Mouse (Mus musculus) granulocyte monocyte progenitor cell, adult 5-6 weeks (primary cell): ENCODE data around the gene Slc22a4. TPM values are rescaled to one million over a fixed set of nuclear protein-coding genes. Genes with fewer than 3 reads are reported as not detected.
A peak's percentile ranks its signal among the peaks of the same experiment; 100 is the strongest.
"Not testable (repeated sequence)": the region's sequence is repeated elsewhere in the genome, so short reads cannot be mapped to it uniquely, and the experiment has no call there.

ENCODE experiments used
- ATAC-seq: replicated peaks from 2 replicates; pipeline ENCODE4 v1.8.0; 2016; ENCODE audit warnings: mild to moderate bottlenecking, moderate TSS enrichment, inconsistent platforms; ENCODE audit not compliant: poor library complexity, severe bottlenecking
- total RNA-seq, 2 experiments: library from RNA; stranded (forward) in 1 of 2; stranded (reverse) in 1 of 2; fragments of 200-712, 200-1000 nt in 1 of 2; fragments of >200 nt in 1 of 2; fragmentation: Nextera tagmentation in 1 of 2; gene quantifications; 2 replicates each; pipeline ENCODE4 v1.2.3; 2014 to 2017

The Slc22a4 gene
- total RNA-seq, 2 experiments from 2014 or later, result 19.6 to 20.0 TPM

GRCm38 (mm10) chr11:54007717-54008116 lies 20.2 kb downstream of the Slc22a4 start:
- no peak for ATAC-seq

DNA sequence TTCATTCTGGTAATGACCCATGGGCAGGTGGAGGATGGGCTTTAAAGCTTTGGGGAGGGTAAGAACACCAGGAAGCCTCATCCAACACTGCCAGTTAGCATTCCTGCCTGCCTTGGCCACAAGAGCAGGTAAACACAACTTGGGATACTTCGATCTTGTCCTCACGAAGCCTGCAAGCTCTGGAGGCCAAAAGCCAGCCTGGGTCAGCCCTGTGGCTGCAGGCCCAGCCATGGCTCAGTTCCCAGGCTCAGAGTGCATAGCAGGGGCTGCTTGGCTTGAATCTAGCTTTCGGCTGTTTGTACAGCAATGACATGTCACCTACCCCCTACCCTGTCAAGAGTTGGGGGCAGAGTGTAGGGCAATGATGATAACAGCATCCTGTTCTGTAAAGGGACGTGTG lies 21.0 kb downstream of the Slc22a4 start:
- ATAC-seq, result no peak

DNA sequence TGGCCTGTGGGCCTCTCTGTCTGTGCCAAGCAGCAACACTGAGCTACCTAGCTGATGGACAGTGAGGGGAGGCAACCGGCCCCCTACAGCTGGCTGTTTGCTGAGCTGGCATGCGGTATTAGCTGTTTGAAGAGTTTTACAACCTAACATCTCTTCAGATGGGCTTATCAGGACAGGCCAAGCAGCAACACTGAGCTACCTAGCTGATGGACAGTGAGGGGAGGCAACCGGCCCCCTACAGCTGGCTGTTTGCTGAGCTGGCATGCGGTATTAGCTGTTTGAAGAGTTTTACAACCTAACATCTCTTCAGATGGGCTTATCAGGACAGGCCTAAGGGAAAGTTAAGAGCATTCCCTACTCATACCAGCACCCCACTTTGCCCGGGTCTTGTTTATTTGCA lies 21.5 kb downstream of the Slc22a4 start:
- ATAC-seq, result not testable (repeated sequence)

GRCm38 (mm10) chr11:54004734-54005133 lies 23.2 kb downstream of the Slc22a4 start:
- ATAC-seq, result no peak

GRCm38 (mm10) chr11:54004221-54004620 lies 23.7 kb downstream of the Slc22a4 start:
- no peak for ATAC-seq

DNA sequence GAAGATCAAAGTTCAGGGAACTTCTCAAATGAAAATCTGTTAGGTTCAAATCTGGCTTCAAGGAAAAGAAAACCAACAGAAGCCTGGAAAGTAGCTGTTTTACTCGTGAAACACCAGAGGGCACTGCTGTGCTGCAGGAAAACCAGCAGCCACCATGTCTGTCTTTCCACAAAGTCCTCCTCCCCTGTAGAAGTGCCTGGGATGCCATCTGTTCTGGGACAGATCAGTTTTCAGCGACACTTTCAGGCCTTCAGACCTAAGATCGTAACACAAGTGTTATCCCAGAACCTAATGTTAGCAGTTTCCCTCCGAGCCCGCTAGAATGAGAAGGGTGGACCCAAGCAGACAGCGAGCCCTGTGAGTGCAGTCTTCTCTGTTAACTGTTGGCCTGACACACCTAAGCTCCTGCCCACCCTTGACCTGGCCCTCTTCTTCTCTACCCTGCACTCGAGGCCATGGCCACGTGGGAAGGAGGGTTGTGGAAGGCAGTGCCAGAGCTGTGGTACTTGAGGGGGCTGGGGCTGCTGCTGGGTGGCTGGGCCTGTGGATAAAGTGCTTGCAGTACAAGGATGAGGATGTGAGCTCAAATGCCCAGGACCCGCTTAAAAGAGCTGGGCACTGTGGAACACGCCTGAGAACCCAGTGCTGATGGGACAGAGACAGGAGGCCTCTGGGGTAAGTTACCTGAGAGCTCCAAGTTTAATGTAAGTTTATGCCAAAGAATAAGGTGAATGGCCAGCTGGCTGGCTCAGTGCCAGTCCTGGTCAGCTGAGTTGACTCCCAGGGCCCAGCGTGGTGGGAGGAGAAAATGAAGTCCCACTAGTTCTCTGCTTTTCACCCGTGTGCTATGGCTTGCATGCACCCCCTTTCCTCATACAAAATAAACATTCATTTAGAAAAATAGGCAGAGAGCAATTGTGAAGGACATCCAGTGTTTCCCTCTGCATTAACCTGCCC lies 24.9 kb downstream of the Slc22a4 start:
- peak; percentile 68 for ATAC-seq

- ATAC-seq, result peak; percentile 45; the same call in 1 of the 2 replicates
Observed at GRCm38 (mm10) chr11:54002147-54002760, 25.6 kb downstream of the Slc22a4 start.

- ATAC-seq, result no peak
Observed at GRCm38 (mm10) chr11:53997661-53998060, 30.2 kb downstream of the Slc22a4 start.

DNA sequence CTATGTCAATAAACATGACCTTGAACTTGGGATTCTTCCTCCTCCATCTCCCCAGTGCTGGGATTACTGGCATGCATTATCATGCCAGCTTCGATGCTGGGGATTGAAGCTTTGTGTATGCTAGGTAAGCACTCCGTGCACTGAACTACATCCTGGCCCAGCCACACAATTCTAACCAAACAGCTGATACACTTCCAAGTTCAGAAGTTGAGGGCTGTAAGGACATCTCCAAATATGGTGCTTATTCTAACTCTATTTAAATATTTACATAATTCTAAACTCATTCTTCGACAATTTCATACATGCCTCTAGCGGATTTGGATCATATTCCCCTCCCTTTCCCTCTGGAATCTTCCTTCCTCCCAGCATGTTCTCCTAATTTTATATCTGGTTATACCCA lies 35.6 kb downstream of the Slc22a4 start:
- ATAC-seq, result no peak

DNA sequence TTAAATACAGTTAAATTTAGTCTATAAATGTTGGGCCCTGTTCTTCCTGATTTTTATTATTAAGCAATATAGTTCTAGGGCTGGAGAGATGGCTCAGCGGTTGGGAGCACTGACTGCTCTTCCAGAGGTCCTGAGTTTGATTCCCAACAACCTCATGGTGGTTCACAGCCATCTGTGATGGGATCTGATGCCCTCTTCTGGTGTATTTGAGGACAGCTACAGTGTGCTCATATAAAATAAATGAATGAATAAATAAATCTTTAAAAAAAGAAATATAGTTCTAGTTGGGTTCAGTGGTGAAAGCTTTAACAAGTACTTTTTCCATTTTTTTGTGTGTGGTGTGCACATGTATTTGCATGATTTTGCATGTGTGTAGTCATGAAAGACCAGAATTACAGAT lies 38.7 kb downstream of the Slc22a4 start:
- ATAC-seq, result no peak

DNA sequence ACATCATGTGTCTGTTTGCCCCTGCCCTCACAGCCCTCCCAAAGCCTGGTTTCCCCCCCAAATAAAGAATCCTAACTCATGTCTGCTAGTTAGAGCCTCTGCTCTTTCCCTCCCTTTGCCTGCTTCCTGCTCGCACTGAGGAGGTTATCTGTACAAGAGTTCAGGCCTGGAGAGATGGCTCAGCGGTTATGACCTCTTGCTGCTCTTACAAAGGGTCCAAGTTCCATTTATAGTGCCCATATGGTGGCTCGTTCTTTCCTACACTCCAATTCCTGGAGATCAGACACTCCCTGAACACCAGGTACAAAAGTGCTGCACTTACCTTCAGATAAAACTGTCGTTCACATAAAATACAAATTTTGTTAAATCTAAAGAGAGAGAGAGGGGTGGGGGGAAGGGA lies 39.8 kb downstream of the Slc22a4 start:
- ATAC-seq, result no peak

DNA sequence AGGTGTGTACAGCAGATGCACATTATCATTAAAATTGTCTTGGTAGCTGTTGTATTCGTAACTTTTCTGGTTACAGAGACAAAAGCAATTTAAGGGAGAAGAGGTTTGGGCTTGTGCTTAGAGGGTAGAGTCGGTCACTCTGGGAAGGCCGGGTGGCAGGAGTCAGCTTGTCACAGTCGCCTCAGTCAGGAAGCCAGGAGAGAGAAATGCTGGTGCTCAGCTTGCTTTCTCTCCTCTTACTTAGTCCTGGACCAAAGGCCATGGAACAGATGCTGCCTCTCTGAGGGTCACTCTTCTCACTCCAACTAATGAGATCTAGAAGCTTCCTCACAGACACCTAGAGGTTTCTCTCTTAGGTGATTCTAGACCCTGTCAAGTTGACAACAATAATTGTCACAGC lies 46.5 kb downstream of the Slc22a4 start:
- ATAC-seq, result no peak

GRCm38 (mm10) chr11:53979788-53980621 lies 47.9 kb downstream of the Slc22a4 start, which contains the start of gene Slc22a21:
Slc22a21 (minus strand) TSS chr11:53980332.
- ATAC-seq, result peak; percentile 97

DNA sequence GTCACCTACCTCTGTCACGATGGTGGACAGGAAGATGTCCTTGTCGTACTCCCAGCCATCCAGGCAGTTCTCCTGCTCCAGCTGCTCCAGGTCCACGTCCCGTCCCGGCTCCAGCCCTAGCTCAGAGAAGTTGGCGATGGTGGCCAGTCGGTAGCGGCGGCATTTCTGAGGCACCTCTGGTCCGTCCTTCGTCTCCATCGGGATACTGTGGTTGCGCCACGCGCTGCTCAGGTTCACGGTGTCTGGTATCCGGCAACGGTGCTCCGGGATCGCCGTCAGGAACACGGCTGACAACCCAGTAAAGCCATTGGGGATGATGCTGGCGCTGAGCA lies 48.5 kb downstream of the Slc22a4 start:
- peak; percentile 14; the same call in 1 of the 2 replicates for ATAC-seq

DNA sequence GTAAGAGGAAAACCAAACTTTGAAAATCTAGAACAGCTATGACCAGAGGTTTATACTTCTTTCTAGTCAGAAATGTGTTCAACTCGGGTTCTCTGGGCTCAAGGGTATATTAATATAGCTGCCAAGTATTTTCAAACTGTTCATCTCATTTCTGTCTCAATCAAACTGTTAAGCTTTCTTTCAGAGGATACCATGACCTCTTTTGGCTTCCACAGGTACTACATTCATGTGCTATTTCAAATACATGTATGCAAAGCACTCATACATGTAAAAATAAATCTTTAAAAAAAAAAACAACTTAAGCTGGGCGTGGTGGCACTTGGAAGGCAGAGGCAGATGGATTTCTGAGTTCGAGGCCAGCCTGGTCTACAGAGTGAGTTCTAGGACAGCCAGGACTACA lies 50.2 kb downstream of the Slc22a4 start:
- ATAC-seq, result no peak

GRCm38 (mm10) chr11:53975559-53975958 lies 52.3 kb downstream of the Slc22a4 start:
- no peak for ATAC-seq

DNA sequence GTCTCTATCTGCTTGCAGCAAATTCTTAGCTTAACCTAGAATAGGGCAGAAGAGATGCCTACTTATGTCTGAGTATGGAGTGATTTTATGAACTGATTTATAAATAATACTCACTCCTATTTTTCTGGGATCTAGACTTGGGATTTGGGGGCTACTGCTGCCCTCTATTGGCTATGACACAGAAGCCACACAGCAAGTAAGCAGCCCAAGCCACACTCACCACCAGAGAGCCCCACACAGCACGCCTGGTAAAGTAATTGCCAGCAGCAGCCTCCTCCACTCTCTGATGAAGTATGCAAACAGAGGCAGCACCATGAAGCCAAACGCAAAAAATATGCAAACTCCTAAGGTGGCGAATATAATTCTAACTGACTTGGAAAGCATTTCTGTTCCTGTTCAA lies 68.9 kb downstream of the Slc22a4 start:
- ATAC-seq, result no peak

GRCm38 (mm10) chr11:53958176-53958575 lies 69.7 kb downstream of the Slc22a4 start:
- peak; percentile 35; the same call in 1 of the 2 replicates for ATAC-seq

- ATAC-seq, result no peak
Observed at GRCm38 (mm10) chr11:53956636-53957035, 71.3 kb downstream of the Slc22a4 start.

GRCm38 (mm10) chr11:53954653-53955052 lies 73.2 kb downstream of the Slc22a4 start:
- ATAC-seq, result no peak

DNA sequence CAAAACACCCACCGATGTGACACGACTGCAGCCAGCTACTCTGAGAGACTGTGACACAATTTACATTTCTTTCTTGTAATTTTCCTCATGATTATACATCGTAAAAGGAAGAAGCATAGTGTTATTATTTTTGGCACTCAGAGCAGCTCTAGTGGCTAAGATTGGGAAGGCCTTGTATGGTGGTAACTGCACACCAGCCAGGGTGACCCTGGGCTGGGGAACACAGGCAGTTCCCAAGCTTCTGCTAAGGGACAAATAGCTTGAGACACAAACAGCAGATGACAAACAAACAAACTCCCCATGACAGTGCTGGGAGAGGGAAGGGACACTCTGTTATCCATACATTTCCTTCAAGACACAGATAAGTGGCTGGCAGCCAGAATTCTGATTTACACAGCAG lies 77.8 kb downstream of the Slc22a4 start:
- not testable (repeated sequence) for ATAC-seq
